Mouse (Mus musculus): Measurements from ENCODE around the gene Slc38a1. TPM values are rescaled to one million over a fixed set of nuclear protein-coding genes. Genes with fewer than 3 reads are reported as not detected.

The Slc38a1 gene
- polyA plus RNA-seq, 1 experiment from 2014 or later: 46.1 TPM

GRCm38 (mm10) chr15:96551107-96551506 lies 91.6 kb downstream of the Slc38a1 start:
- H3K36me3 ChIP-seq (ENCODE audit: control insufficient read depth, insufficient read depth, low read length): no peaks in the 10 kb centered on the region
- ATAC-seq (ENCODE audit: low read depth): no peak
- H3K4me3 ChIP-seq (ENCODE audit: low read depth, low read length): no peak overlapping the region
- no peak overlapping the region for H3K27ac ChIP-seq (replicated peaks; ENCODE audit: low read depth, low read length)
- DNase-seq (ENCODE audit: low spot score): no peak
- WGBS: 86% methylated on average over 8 of the region's 8 CpGs
- no peak overlapping the region for H3K9ac ChIP-seq (ENCODE audit: low read depth, low read length)
- no peak overlapping the region for H3K4me2 ChIP-seq (ENCODE audit: low read depth, low read length)
- H3K9me3 ChIP-seq (ENCODE audit: control insufficient read depth, low read length): no peaks in the 10 kb centered on the region
- H3K27me3 ChIP-seq (replicated peaks; ENCODE audit: control insufficient read depth, insufficient read depth, low read length): no peaks in the 10 kb centered on the region
- peaks cover 14% of the 10 kb centered on the region; the same call in 1 of the 2 replicates for H3K4me1 ChIP-seq (ENCODE audit: control insufficient read depth, insufficient read depth, low read length)

- peaks cover 14% of the 10 kb centered on the region; the same call in 1 of the 2 replicates for H3K4me1 ChIP-seq (ENCODE audit: control insufficient read depth, insufficient read depth, low read length)
- DNase-seq (ENCODE audit: low spot score) (no peak), ATAC-seq (ENCODE audit: low read depth) (no peak)
- no peak overlapping the region for H3K9ac ChIP-seq (ENCODE audit: low read depth, low read length)
- no peaks in the 10 kb centered on the region for H3K36me3 ChIP-seq (ENCODE audit: control insufficient read depth, insufficient read depth, low read length)
- no peaks in the 10 kb centered on the region for H3K9me3 ChIP-seq (ENCODE audit: control insufficient read depth, low read length)
- H3K4me3 ChIP-seq (ENCODE audit: low read depth, low read length): no peak overlapping the region
- H3K27me3 ChIP-seq (replicated peaks; ENCODE audit: control insufficient read depth, insufficient read depth, low read length): no peaks in the 10 kb centered on the region
- no peak overlapping the region for H3K4me2 ChIP-seq (ENCODE audit: low read depth, low read length)
- WGBS: 87% methylated on average over 9 of the region's 9 CpGs
- peak overlapping the region; percentile 65 for H3K27ac ChIP-seq (replicated peaks; ENCODE audit: low read depth, low read length)
Measured at GRCm38 (mm10) chr15:96548363-96548762, 94.3 kb downstream of the Slc38a1 start.

GRCm38 (mm10) chr15:96547256-96548195 lies 95.2 kb downstream of the Slc38a1 start:
- Histone ChIP-seq H3K27me3 (replicated peaks; ENCODE audit: control insufficient read depth, insufficient read depth, low read length) (no peaks in the 10 kb centered on the region), H3K9ac (ENCODE audit: low read depth, low read length) (no peak overlapping the region), H3K27ac (replicated peaks; ENCODE audit: low read depth, low read length) (peak overlapping the region; percentile 65), H3K4me3 (ENCODE audit: low read depth, low read length) (no peak overlapping the region), H3K9me3 (ENCODE audit: control insufficient read depth, low read length) (no peaks in the 10 kb centered on the region), H3K36me3 (ENCODE audit: control insufficient read depth, insufficient read depth, low read length) (no peaks in the 10 kb centered on the region), H3K4me2 (ENCODE audit: low read depth, low read length) (no peak overlapping the region), H3K4me1 (ENCODE audit: control insufficient read depth, insufficient read depth, low read length) (peaks cover 14% of the 10 kb centered on the region; the same call in 1 of the 2 replicates)
- WGBS: 45% methylated on average over 21 of the region's 21 CpGs
- peak; percentile 82 for DNase-seq (ENCODE audit: low spot score)
- peak; percentile 60 for ATAC-seq (ENCODE audit: low read depth)

- ATAC-seq (ENCODE audit: low read depth): peak; percentile 76
- Histone ChIP-seq H3K27ac (replicated peaks; ENCODE audit: low read depth, low read length) (no peak overlapping the region), H3K4me3 (ENCODE audit: low read depth, low read length) (peak overlapping the region; percentile 46), H3K4me1 (ENCODE audit: control insufficient read depth, insufficient read depth, low read length) (peaks cover 13% of the 10 kb centered on the region; the same call in 1 of the 2 replicates), H3K4me2 (ENCODE audit: low read depth, low read length) (peak overlapping the region; percentile 66), H3K9me3 (ENCODE audit: control insufficient read depth, low read length) (no peaks in the 10 kb centered on the region), H3K27me3 (replicated peaks; ENCODE audit: control insufficient read depth, insufficient read depth, low read length) (no peaks in the 10 kb centered on the region), H3K9ac (ENCODE audit: low read depth, low read length) (peak overlapping the region; percentile 59), H3K36me3 (ENCODE audit: control insufficient read depth, insufficient read depth, low read length) (no peaks in the 10 kb centered on the region)
- DNase-seq (ENCODE audit: low spot score): peak; percentile 88
- 3% methylated on average over 24 of the region's 24 CpGs for WGBS
Measured at GRCm38 (mm10) chr15:96543181-96543828, 99.4 kb downstream of the Slc38a1 start.

- no peaks in the 10 kb centered on the region for H3K27me3 ChIP-seq (replicated peaks; ENCODE audit: control insufficient read depth, insufficient read depth, low read length)
- no peaks in the 10 kb centered on the region for H3K9me3 ChIP-seq (ENCODE audit: control insufficient read depth, low read length)
- H3K4me3 ChIP-seq (ENCODE audit: low read depth, low read length): no peak overlapping the region
- H3K4me1 ChIP-seq (ENCODE audit: control insufficient read depth, insufficient read depth, low read length): peaks cover 2% of the 10 kb centered on the region; the same call in 1 of the 2 replicates
- no peaks in the 10 kb centered on the region for H3K36me3 ChIP-seq (ENCODE audit: control insufficient read depth, insufficient read depth, low read length)
- DNase-seq (ENCODE audit: low spot score) (no peak), ATAC-seq (ENCODE audit: low read depth) (no peak)
- H3K9ac ChIP-seq (ENCODE audit: low read depth, low read length): no peak overlapping the region
- H3K4me2 ChIP-seq (ENCODE audit: low read depth, low read length): no peak overlapping the region
- WGBS: 74% methylated on average over 8 of the region's 8 CpGs
- no peak overlapping the region for H3K27ac ChIP-seq (replicated peaks; ENCODE audit: low read depth, low read length)
Measured at GRCm38 (mm10) chr15:96542135-96542534, 100.6 kb downstream of the Slc38a1 start.

GRCm38 (mm10) chr15:96537272-96537671 lies 105.4 kb downstream of the Slc38a1 start:
- H3K4me1 ChIP-seq (ENCODE audit: control insufficient read depth, insufficient read depth, low read length): no peaks in the 10 kb centered on the region
- no peak overlapping the region for H3K9ac ChIP-seq (ENCODE audit: low read depth, low read length)
- no peak overlapping the region for H3K4me3 ChIP-seq (ENCODE audit: low read depth, low read length)
- H3K27ac ChIP-seq (replicated peaks; ENCODE audit: low read depth, low read length): no peak overlapping the region
- H3K9me3 ChIP-seq (ENCODE audit: control insufficient read depth, low read length): no peaks in the 10 kb centered on the region
- WGBS: 92% methylated on average over 11 of the region's 11 CpGs
- H3K4me2 ChIP-seq (ENCODE audit: low read depth, low read length): no peak overlapping the region
- H3K27me3 ChIP-seq (replicated peaks; ENCODE audit: control insufficient read depth, insufficient read depth, low read length): no peaks in the 10 kb centered on the region
- ATAC-seq (ENCODE audit: low read depth) (no peak), DNase-seq (ENCODE audit: low spot score) (no peak)
- H3K36me3 ChIP-seq (ENCODE audit: control insufficient read depth, insufficient read depth, low read length): no peaks in the 10 kb centered on the region

- DNase-seq (ENCODE audit: low spot score) (no peak), ATAC-seq (ENCODE audit: low read depth) (no peak)
- Histone ChIP-seq H3K9ac (ENCODE audit: low read depth, low read length) (no peak overlapping the region), H3K9me3 (ENCODE audit: control insufficient read depth, low read length) (no peaks in the 10 kb centered on the region), H3K4me3 (ENCODE audit: low read depth, low read length) (no peak overlapping the region), H3K27me3 (replicated peaks; ENCODE audit: control insufficient read depth, insufficient read depth, low read length) (no peaks in the 10 kb centered on the region), H3K27ac (replicated peaks; ENCODE audit: low read depth, low read length) (no peak overlapping the region), H3K4me1 (ENCODE audit: control insufficient read depth, insufficient read depth, low read length) (no peaks in the 10 kb centered on the region), H3K36me3 (ENCODE audit: control insufficient read depth, insufficient read depth, low read length) (no peaks in the 10 kb centered on the region), H3K4me2 (ENCODE audit: low read depth, low read length) (no peak overlapping the region)
- WGBS: 96% methylated on average over 7 of the region's 7 CpGs
Measured at GRCm38 (mm10) chr15:96536412-96536811, 106.3 kb downstream of the Slc38a1 start.

- WGBS: 31% methylated on average over 6 of the region's 6 CpGs
- Histone ChIP-seq H3K4me1 (ENCODE audit: control insufficient read depth, insufficient read depth, low read length) (no peaks in the 10 kb centered on the region), H3K27me3 (replicated peaks; ENCODE audit: control insufficient read depth, insufficient read depth, low read length) (no peaks in the 10 kb centered on the region), H3K4me2 (ENCODE audit: low read depth, low read length) (no peak overlapping the region), H3K27ac (replicated peaks; ENCODE audit: low read depth, low read length) (no peak overlapping the region), H3K9me3 (ENCODE audit: control insufficient read depth, low read length) (no peaks in the 10 kb centered on the region), H3K9ac (ENCODE audit: low read depth, low read length) (no peak overlapping the region), H3K4me3 (ENCODE audit: low read depth, low read length) (no peak overlapping the region), H3K36me3 (ENCODE audit: control insufficient read depth, insufficient read depth, low read length) (no peaks in the 10 kb centered on the region)
- DNase-seq (ENCODE audit: low spot score): no peak
- ATAC-seq (ENCODE audit: low read depth): no peak
Measured at GRCm38 (mm10) chr15:96527686-96528085, 115.0 kb downstream of the Slc38a1 start.
